25 mouse cellular contexts compared by ENCODE assay signal in the genomic region with DNA sequence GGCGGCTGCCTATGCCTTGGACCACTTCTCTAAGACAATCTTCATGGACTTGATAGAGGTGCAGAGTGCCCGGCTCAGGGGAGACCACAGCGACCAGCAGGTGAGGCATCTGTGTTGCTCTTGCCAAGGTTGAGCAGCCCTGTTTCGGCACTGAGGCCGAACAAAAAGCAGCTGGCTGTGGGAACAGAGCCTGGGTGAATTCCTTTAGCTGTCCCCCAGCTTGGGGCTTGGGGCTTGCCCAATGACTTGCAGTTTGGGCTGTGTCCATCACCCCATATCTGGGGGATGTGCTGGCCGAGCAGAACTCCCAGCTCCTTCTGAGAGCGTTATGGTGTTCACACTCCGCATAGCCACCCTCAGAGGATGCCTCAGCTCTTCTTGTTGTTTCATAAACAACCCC.
"Had no signal": no experiment of that assay in that cellular context is flagged by ENCODE, and none has a peak within 500 bp of the region (broad histone marks: within the 10 kb centered on the region; RNA-seq: fewer than 3 reads in every experiment).

No protein-coding gene starts in this region.

- ATAC-seq: forebrain, embryonic 16.5 days; hindbrain, embryonic 16.5 days; inflammation-experienced regulatory T-cells, adult 6 months; intestine, embryonic 15.5 days; intestine, postnatal 0 days; liver, postnatal 0 days had no signal

- H3K4me3 ChIP-seq: heart, embryonic 13.5 days; heart, embryonic 15.5 days; hindbrain, embryonic 10.5 days; hindbrain, embryonic 12.5 days; intestine, embryonic 15.5 days; layer of hippocampus, adult 2 months; left cerebral cortex, adult 2 months; limb, embryonic 10.5 days; limb, embryonic 12.5 days; liver, embryonic 13.5 days; liver, embryonic 15.5 days had no signal

- H3K9me3 ChIP-seq: heart, embryonic 13.5 days; heart, embryonic 15.5 days; hindbrain, embryonic 10.5 days; hindbrain, embryonic 12.5 days; intestine, embryonic 15.5 days; limb, embryonic 10.5 days; liver, embryonic 13.5 days; liver, embryonic 15.5 days had no signal

- H3K9ac ChIP-seq: heart, embryonic 13.5 days; heart, embryonic 15.5 days; hindbrain, embryonic 12.5 days; hindbrain, embryonic 14.5 days; intestine, embryonic 15.5 days; limb, embryonic 12.5 days; liver, embryonic 13.5 days; liver, embryonic 15.5 days; liver, postnatal 0 days had no signal

- H3K27me3 ChIP-seq: heart, embryonic 15.5 days; hindbrain, embryonic 12.5 days; intestine, embryonic 15.5 days; limb, embryonic 12.5 days; liver, embryonic 13.5 days; liver, embryonic 15.5 days had no signal

- DNase-seq: gastrocnemius, postnatal 14 days; kidney, adult 18-20 months; kidney, adult 8-10 months; kidney, postnatal 10 days; kidney, postnatal 25 days; kidney, postnatal 4 days; liver; liver, embryonic 13.5 days; liver, postnatal 0 days had no signal

- H3K4me2 ChIP-seq: heart, embryonic 13.5 days; heart, embryonic 15.5 days; hindbrain, embryonic 12.5 days; hindbrain, embryonic 14.5 days; intestine, embryonic 15.5 days; limb, embryonic 12.5 days; liver, embryonic 11.5 days; liver, embryonic 13.5 days; liver, embryonic 15.5 days had no signal

- H3K4me1 ChIP-seq: hindbrain, embryonic 12.5 days; intestine, embryonic 15.5 days; limb, embryonic 10.5 days; limb, embryonic 12.5 days; liver, embryonic 13.5 days; liver, embryonic 15.5 days had no signal

- H3K27ac ChIP-seq: heart, embryonic 13.5 days; heart, embryonic 15.5 days; hindbrain, embryonic 10.5 days; hindbrain, embryonic 12.5 days; hindbrain, embryonic 14.5 days; intestine, embryonic 15.5 days; layer of hippocampus, adult 2 months; left cerebral cortex, adult 2 months; limb, embryonic 10.5 days; limb, embryonic 12.5 days; liver, embryonic 13.5 days; liver, embryonic 15.5 days had no signal
